Mouse (Mus musculus): ENCODE results near the gene Exoc3l4. TPM values are rescaled to one million over a fixed set of nuclear protein-coding genes. Genes with fewer than 3 reads are reported as not detected.

The Exoc3l4 gene
- polyA plus RNA-seq, 1 experiment from 2014 or later, result 1.2 TPM

GRCm38 (mm10) chr12:111436170-111436569 lies 19.4 kb downstream of the Exoc3l4 start:
- no peak overlapping the region for H3K4me2 ChIP-seq (ENCODE audit: low read depth, low read length)
- no peaks in the 10 kb centered on the region for H3K36me3 ChIP-seq (ENCODE audit: control insufficient read depth, insufficient read depth, low read length)
- H3K4me1 ChIP-seq (ENCODE audit: control insufficient read depth, insufficient read depth, low read length), result no peaks in the 10 kb centered on the region
- no peak for ATAC-seq (ENCODE audit: low read depth)
- no peaks in the 10 kb centered on the region for H3K9me3 ChIP-seq (ENCODE audit: control insufficient read depth, low read length)
- H3K4me3 ChIP-seq (ENCODE audit: low read depth, low read length), result no peak overlapping the region
- no peak overlapping the region for H3K9ac ChIP-seq (replicated peaks; ENCODE audit: low read depth, low read length)
- no peak overlapping the region for H3K27ac ChIP-seq (ENCODE audit: low read depth, low read length)
- WGBS, result 83% methylated on average over 3 of the region's 3 CpGs
- peaks cover 16% of the 10 kb centered on the region for H3K27me3 ChIP-seq (ENCODE audit: control insufficient read depth, insufficient read depth, low read length)

- H3K27ac ChIP-seq (ENCODE audit: low read depth, low read length), result no peak overlapping the region
- H3K4me2 ChIP-seq (ENCODE audit: low read depth, low read length), result no peak overlapping the region
- peaks cover 15% of the 10 kb centered on the region for H3K27me3 ChIP-seq (ENCODE audit: control insufficient read depth, insufficient read depth, low read length)
- H3K9ac ChIP-seq (replicated peaks; ENCODE audit: low read depth, low read length), result no peak overlapping the region
- no peaks in the 10 kb centered on the region for H3K9me3 ChIP-seq (ENCODE audit: control insufficient read depth, low read length)
- 81% methylated on average over 8 of the region's 8 CpGs for WGBS
- no peaks in the 10 kb centered on the region for H3K36me3 ChIP-seq (ENCODE audit: control insufficient read depth, insufficient read depth, low read length)
- no peak overlapping the region for H3K4me3 ChIP-seq (ENCODE audit: low read depth, low read length)
- no peak for ATAC-seq (ENCODE audit: low read depth)
- H3K4me1 ChIP-seq (ENCODE audit: control insufficient read depth, insufficient read depth, low read length), result no peaks in the 10 kb centered on the region
Observed at GRCm38 (mm10) chr12:111436640-111437039, 19.8 kb downstream of the Exoc3l4 start.

- Histone ChIP-seq H3K9me3 (ENCODE audit: control insufficient read depth, low read length) (no peaks in the 10 kb centered on the region), H3K36me3 (ENCODE audit: control insufficient read depth, insufficient read depth, low read length) (no peaks in the 10 kb centered on the region), H3K4me2 (ENCODE audit: low read depth, low read length) (no peak overlapping the region), H3K9ac (replicated peaks; ENCODE audit: low read depth, low read length) (no peak overlapping the region), H3K4me1 (ENCODE audit: control insufficient read depth, insufficient read depth, low read length) (0 out of 2 replicates have a peak, but pooled peaks cover 4% of the 10 kb centered on the region), H3K27ac (ENCODE audit: low read depth, low read length) (no peak overlapping the region), H3K27me3 (ENCODE audit: control insufficient read depth, insufficient read depth, low read length) (peaks cover 16% of the 10 kb centered on the region), H3K4me3 (ENCODE audit: low read depth, low read length) (no peak overlapping the region)
- ATAC-seq (ENCODE audit: low read depth), result no peak
- whole genome bisulfite sequencing, result 72% methylated on average over 5 of the region's 5 CpGs
Observed at GRCm38 (mm10) chr12:111437222-111437900, 20.5 kb downstream of the Exoc3l4 start.

- no peak overlapping the region for H3K27ac ChIP-seq (ENCODE audit: low read depth, low read length)
- no peaks in the 10 kb centered on the region for H3K36me3 ChIP-seq (ENCODE audit: control insufficient read depth, insufficient read depth, low read length)
- H3K27me3 ChIP-seq (ENCODE audit: control insufficient read depth, insufficient read depth, low read length), result peaks cover 29% of the 10 kb centered on the region
- no peak for ATAC-seq (ENCODE audit: low read depth)
- no peaks in the 10 kb centered on the region for H3K9me3 ChIP-seq (ENCODE audit: control insufficient read depth, low read length)
- H3K9ac ChIP-seq (replicated peaks; ENCODE audit: low read depth, low read length), result no peak overlapping the region
- 0 out of 2 replicates have a peak, but pooled peaks cover 7% of the 10 kb centered on the region for H3K4me1 ChIP-seq (ENCODE audit: control insufficient read depth, insufficient read depth, low read length)
- H3K4me3 ChIP-seq (ENCODE audit: low read depth, low read length), result no peak overlapping the region
- H3K4me2 ChIP-seq (ENCODE audit: low read depth, low read length), result no peak overlapping the region
- WGBS, result 88% methylated on average over 6 of the region's 6 CpGs
Observed at GRCm38 (mm10) chr12:111438850-111439249, 22.0 kb downstream of the Exoc3l4 start.

- Histone ChIP-seq H3K4me2 (ENCODE audit: low read depth, low read length) (no peak overlapping the region), H3K4me3 (ENCODE audit: low read depth, low read length) (no peak overlapping the region), H3K9me3 (ENCODE audit: control insufficient read depth, low read length) (no peaks in the 10 kb centered on the region), H3K4me1 (ENCODE audit: control insufficient read depth, insufficient read depth, low read length) (peaks cover 11% of the 10 kb centered on the region), H3K36me3 (ENCODE audit: control insufficient read depth, insufficient read depth, low read length) (no peaks in the 10 kb centered on the region), H3K27me3 (ENCODE audit: control insufficient read depth, insufficient read depth, low read length) (peaks cover 49% of the 10 kb centered on the region), H3K27ac (ENCODE audit: low read depth, low read length) (no peak overlapping the region), H3K9ac (replicated peaks; ENCODE audit: low read depth, low read length) (no peak overlapping the region)
- 91% methylated on average over 9 of the region's 9 CpGs for WGBS
- ATAC-seq (ENCODE audit: low read depth), result no peak
Observed at GRCm38 (mm10) chr12:111440701-111441373, 24.0 kb downstream of the Exoc3l4 start.

GRCm38 (mm10) chr12:111441523-111441922 lies 24.7 kb downstream of the Exoc3l4 start:
- Histone ChIP-seq H3K4me3 (ENCODE audit: low read depth, low read length) (no peak overlapping the region), H3K36me3 (ENCODE audit: control insufficient read depth, insufficient read depth, low read length) (no peaks in the 10 kb centered on the region), H3K27me3 (ENCODE audit: control insufficient read depth, insufficient read depth, low read length) (peaks cover 56% of the 10 kb centered on the region), H3K4me2 (ENCODE audit: low read depth, low read length) (no peak overlapping the region), H3K9me3 (ENCODE audit: control insufficient read depth, low read length) (no peaks in the 10 kb centered on the region), H3K4me1 (ENCODE audit: control insufficient read depth, insufficient read depth, low read length) (peaks cover 13% of the 10 kb centered on the region), H3K27ac (ENCODE audit: low read depth, low read length) (no peak overlapping the region), H3K9ac (replicated peaks; ENCODE audit: low read depth, low read length) (no peak overlapping the region)
- WGBS, result 60% methylated on average over 3 of the region's 3 CpGs
- ATAC-seq (ENCODE audit: low read depth), result no peak

GRCm38 (mm10) chr12:111442309-111443010 lies 25.6 kb downstream of the Exoc3l4 start, which contains the start of gene Tnfaip2:
Gene Tnfaip2, plus strand, starts transcription at chr12:111442469.
- peaks cover 65% of the 10 kb centered on the region for H3K27me3 ChIP-seq (ENCODE audit: control insufficient read depth, insufficient read depth, low read length)
- peak within 1 kb of the TSS; percentile 50 for H3K4me2 ChIP-seq (ENCODE audit: low read depth, low read length)
- H3K27ac ChIP-seq (ENCODE audit: low read depth, low read length), result no peak within 1 kb of the TSS
- peak; percentile 56; the same call in 1 of the 2 replicates for ATAC-seq (ENCODE audit: low read depth)
- no peaks in the 10 kb centered on the region for H3K36me3 ChIP-seq (ENCODE audit: control insufficient read depth, insufficient read depth, low read length)
- peak within 1 kb of the TSS; percentile 20 for H3K4me3 ChIP-seq (ENCODE audit: low read depth, low read length)
- H3K9ac ChIP-seq (replicated peaks; ENCODE audit: low read depth, low read length), result no peak within 1 kb of the TSS
- H3K9me3 ChIP-seq (ENCODE audit: control insufficient read depth, low read length), result no peaks in the 10 kb centered on the region
- peaks cover 13% of the 10 kb centered on the region for H3K4me1 ChIP-seq (ENCODE audit: control insufficient read depth, insufficient read depth, low read length)
- under 1% methylated on average over 48 of the region's 48 CpGs for WGBS

- H3K4me3 ChIP-seq (ENCODE audit: low read depth, low read length), result peak overlapping the region; percentile 20; the same call in 1 of the 2 replicates
- peaks cover 13% of the 10 kb centered on the region for H3K4me1 ChIP-seq (ENCODE audit: control insufficient read depth, insufficient read depth, low read length)
- no peak overlapping the region for H3K27ac ChIP-seq (ENCODE audit: low read depth, low read length)
- no peak overlapping the region for H3K9ac ChIP-seq (replicated peaks; ENCODE audit: low read depth, low read length)
- ATAC-seq (ENCODE audit: low read depth), result no peak
- WGBS, result 12% methylated on average over 15 of the region's 15 CpGs
- H3K9me3 ChIP-seq (ENCODE audit: control insufficient read depth, low read length), result no peaks in the 10 kb centered on the region
- peaks cover 67% of the 10 kb centered on the region for H3K27me3 ChIP-seq (ENCODE audit: control insufficient read depth, insufficient read depth, low read length)
- peak overlapping the region; percentile 50; the same call in 1 of the 2 replicates for H3K4me2 ChIP-seq (ENCODE audit: low read depth, low read length)
- no peaks in the 10 kb centered on the region for H3K36me3 ChIP-seq (ENCODE audit: control insufficient read depth, insufficient read depth, low read length)
Observed at GRCm38 (mm10) chr12:111443011-111443870, 26.4 kb downstream of the Exoc3l4 start.
